ENCODE assay signal across 8 mouse cellular contexts in genomic region chr1:41152516-41152915, GRCm38 (mm10).
DNase-seq lines count a peak whose midpoint lies in the region; ATAC-seq and TF ChIP-seq lines count a peak whose summit lies in the region.
"Had no signal": no experiment of that assay in that cellular context is flagged by ENCODE, and none has a peak within 500 bp of the region (broad histone marks: within the 10 kb centered on the region; RNA-seq: fewer than 3 reads in every experiment).

No protein-coding gene starts in this region.

- no peak overlapping the region for H3K4me2 ChIP-seq in forebrain, embryonic 12.5 days
- no peak overlapping the region for H3K4me2 ChIP-seq in midbrain, embryonic 12.5 days (replicated peaks)
- H3K4me2 ChIP-seq: heart, embryonic 15.5 days had no signal

- TF ChIP-seq POLR2A in thymus, adult 2 months (IDR thresholded peaks at IDR 0.05; ENCODE audit: control insufficient read depth, extremely low read depth, insufficient read depth, low read length, poor library complexity): no peak

- no peak overlapping the region for H3K4me3 ChIP-seq in forebrain, embryonic 12.5 days (replicated peaks)
- H3K4me3 ChIP-seq in midbrain, embryonic 12.5 days: no peak overlapping the region
- no peak overlapping the region for H3K4me3 ChIP-seq in thymus, adult 2 months (ENCODE audit: control insufficient read depth, insufficient read depth, low read length)
- H3K4me3 ChIP-seq: heart, embryonic 15.5 days had no signal

- DNase-seq in layer of hippocampus, adult 9-10 months (ENCODE audit: low spot score): peak; percentile 18
- no peak for DNase-seq in layer of hippocampus, postnatal 10 days (ENCODE audit: low spot score in 2 of 2)
- peak; percentile 88 for DNase-seq in NIH3T3 (ENCODE audit: low read depth)
- DNase-seq in spleen, postnatal 14 days (ENCODE audit: low spot score in 2 of 2): no peak
- DNase-seq in thymus, adult 2 months: no peak

- no peaks in the 10 kb centered on the region for H3K36me3 ChIP-seq in forebrain, embryonic 12.5 days (replicated peaks)
- no peaks in the 10 kb centered on the region for H3K36me3 ChIP-seq in midbrain, embryonic 12.5 days
- H3K36me3 ChIP-seq in thymus, adult 2 months (ENCODE audit: control insufficient read depth, insufficient read depth, low read length): no peaks in the 10 kb centered on the region
- H3K36me3 ChIP-seq: heart, embryonic 15.5 days had no signal

- no peaks in the 10 kb centered on the region for H3K9me3 ChIP-seq in forebrain, embryonic 12.5 days
- no peaks in the 10 kb centered on the region for H3K9me3 ChIP-seq in midbrain, embryonic 12.5 days
- H3K9me3 ChIP-seq: heart, embryonic 15.5 days had no signal

- ATAC-seq in forebrain, embryonic 12.5 days (ENCODE audit: low FRiP score): peak; percentile 52; the same call in 1 of the 2 replicates
- peak; percentile 17; the same call in 1 of the 2 replicates for ATAC-seq in midbrain, embryonic 12.5 days (ENCODE audit: low FRiP score, low read depth)

- no peaks in the 10 kb centered on the region for H3K27me3 ChIP-seq in forebrain, embryonic 12.5 days
- no peaks in the 10 kb centered on the region; the same call in 1 of the 2 replicates for H3K27me3 ChIP-seq in midbrain, embryonic 12.5 days
- H3K27me3 ChIP-seq in thymus, adult 2 months (ENCODE audit: control insufficient read depth, insufficient read depth, low read length): no peaks in the 10 kb centered on the region
- H3K27me3 ChIP-seq: heart, embryonic 15.5 days had no signal

- H3K27ac ChIP-seq in forebrain, embryonic 12.5 days: no peak overlapping the region
- H3K27ac ChIP-seq in midbrain, embryonic 12.5 days (replicated peaks): 0 out of 2 replicates have a peak overlapping the region, but pooled peaks have one; percentile 7
- H3K27ac ChIP-seq in thymus, adult 2 months (ENCODE audit: control insufficient read depth, insufficient read depth, low read length): no peak overlapping the region
- H3K27ac ChIP-seq: heart, embryonic 15.5 days had no signal

- H3K4me1 ChIP-seq in forebrain, embryonic 12.5 days: peaks cover 26% of the 10 kb centered on the region
- H3K4me1 ChIP-seq in midbrain, embryonic 12.5 days: peaks cover 35% of the 10 kb centered on the region
- no peaks in the 10 kb centered on the region for H3K4me1 ChIP-seq in thymus, adult 2 months (replicated peaks; ENCODE audit: control insufficient read depth, insufficient read depth, low read length)
- H3K4me1 ChIP-seq: heart, embryonic 15.5 days had no signal

- TF ChIP-seq CTCF in thymus, adult 2 months (IDR thresholded peaks at IDR 0.05; ENCODE audit: borderline replicate concordance, control insufficient read depth, extremely low read depth, insufficient read depth, low read length, poor library complexity): no peak

- 55% methylated on average over 1 of the region's 1 CpGs for WGBS in forebrain, embryonic 12.5 days
- WGBS in midbrain, embryonic 12.5 days: 50% methylated on average over 1 of the region's 1 CpGs
- WGBS in thymus, adult 2 months: 60% methylated on average over 1 of the region's 1 CpGs

- H3K9ac ChIP-seq in forebrain, embryonic 12.5 days: no peak overlapping the region
- H3K9ac ChIP-seq in midbrain, embryonic 12.5 days (replicated peaks): no peak overlapping the region
- H3K9ac ChIP-seq: heart, embryonic 15.5 days had no signal

Comparison
In these comparisons a context has a peak if more than half of its experiments do, and no peak if none do; other contexts are left out.
1. DNase-seq: peak in layer of hippocampus, adult 9-10 months (single experiment) and NIH3T3 (single experiment); none in layer of hippocampus, postnatal 10 days (0 of 2), spleen, postnatal 14 days (0 of 2) and thymus, adult 2 months (single experiment).